Mouse (Mus musculus) midbrain, embryonic 11.5 days (tissue): Measurements from ENCODE around the gene Cdk5rap2. TPM values are rescaled to one million over a fixed set of nuclear protein-coding genes. Genes with fewer than 3 reads are reported as not detected.

ENCODE experiments used
- ATAC-seq: fragments of 200-750 bp; cut with Nextera tagmentation; 2 replicates; pipeline ENCODE4 v1.8.0; 2017; ENCODE audit warnings: moderate TSS enrichment, moderate library complexity; ENCODE audit not compliant: low FRiP score
- DNase-seq: peaks from one replicate; pipeline ENCODE4 v3.0.0; 2015; ENCODE audit warnings: low spot score; ENCODE audit errors: missing footprints
- H3K27ac ChIP-seq: fragments of 300-500 bp; sonication (generic); 2 replicates; pipeline ENCODE4 v1.5.1; 2014; ENCODE audit warnings: low read depth, low read length
- H3K27me3 ChIP-seq: fragments of 300-500 bp; sonication (generic); 2 replicates; pipeline ENCODE4 v1.6.1; 2014; ENCODE audit warnings: mild to moderate bottlenecking, low read length, moderate library complexity, mixed read lengths; ENCODE audit not compliant: control insufficient read depth, insufficient read depth
- H3K36me3 ChIP-seq: fragments of 300-500 bp; sonication (generic); 2 replicates; pipeline ENCODE4 v1.6.1; 2014; ENCODE audit warnings: mild to moderate bottlenecking, low read length, moderate library complexity, mixed read lengths; ENCODE audit not compliant: control insufficient read depth, insufficient read depth
- H3K4me1 ChIP-seq: fragments of 300-500 bp; sonication (generic); 2 replicates; pipeline ENCODE4 v1.6.1; 2014; ENCODE audit warnings: low read length; ENCODE audit not compliant: control insufficient read depth, insufficient read depth
- H3K4me2 ChIP-seq: fragments of 300-500 bp; sonication (generic); 2 replicates; pipeline ENCODE4 v1.6.1; 2014; ENCODE audit warnings: mild to moderate bottlenecking, moderate library complexity
- H3K4me3 ChIP-seq: fragments of 300-500 bp; sonication (generic); 2 replicates; pipeline ENCODE4 v1.5.1; 2014; ENCODE audit warnings: low read depth, low read length
- H3K9ac ChIP-seq: fragments of 300-500 bp; sonication (generic); 2 replicates; pipeline ENCODE4 v1.6.1; 2014; ENCODE audit warnings: low read length
- H3K9me3 ChIP-seq: fragments of 300-500 bp; sonication (generic); 2 replicates; pipeline ENCODE4 v1.6.1; 2016; ENCODE audit warnings: low read length; ENCODE audit not compliant: control insufficient read depth
- WGBS: fragments of 180-500 bp; shearing (Covaris S2); extraction: QIAGEN DNeasy Blood & Tissue Kit; methylation state at CpG from one replicate; pipeline ENCODE4 v1.1.7; 2014; 5-methylcytosine and 5-hydroxymethylcytosine counted together
- polyA plus RNA-seq: library from polyadenylated mRNA; unstranded; fragments of >200 nt; fragmentation: Nextera tagmentation; extraction: Ambion mirVana; gene quantifications from 2 replicates; pipeline ENCODE4 v1.2.1, GENCODE M21; 2014

The Cdk5rap2 gene
- polyA plus RNA-seq, 1 experiment from 2014 or later = 19.1 TPM

GRCm38 (mm10) chr4:70262850-70263249 lies 147.4 kb downstream of the Cdk5rap2 start:
- no peak for DNase-seq
- Histone ChIP-seq H3K9ac (no peak overlapping the region), H3K27ac (no peak overlapping the region), H3K4me2 (no peak overlapping the region), H3K9me3 (no peaks in the 10 kb centered on the region), H3K4me1 (no peaks in the 10 kb centered on the region), H3K4me3 (no peak overlapping the region), H3K36me3 (peaks cover 10% of the 10 kb centered on the region; the same call in 1 of the 2 replicates), H3K27me3 (no peaks in the 10 kb centered on the region)
- no peak for ATAC-seq
- WGBS = 85% methylated on average over 5 of the region's 5 CpGs

GRCm38 (mm10) chr4:70261315-70261714 lies 148.9 kb downstream of the Cdk5rap2 start:
- peaks cover 5% of the 10 kb centered on the region; the same call in 1 of the 2 replicates for H3K36me3 ChIP-seq
- H3K4me2 ChIP-seq = no peak overlapping the region
- no peak overlapping the region for H3K9ac ChIP-seq
- no peaks in the 10 kb centered on the region for H3K4me1 ChIP-seq
- no peak overlapping the region for H3K27ac ChIP-seq
- H3K4me3 ChIP-seq = no peak overlapping the region
- DNase-seq = no peak
- ATAC-seq = no peak
- 86% methylated on average over 5 of the region's 5 CpGs for WGBS
- H3K27me3 ChIP-seq = no peaks in the 10 kb centered on the region
- no peaks in the 10 kb centered on the region for H3K9me3 ChIP-seq

DNA sequence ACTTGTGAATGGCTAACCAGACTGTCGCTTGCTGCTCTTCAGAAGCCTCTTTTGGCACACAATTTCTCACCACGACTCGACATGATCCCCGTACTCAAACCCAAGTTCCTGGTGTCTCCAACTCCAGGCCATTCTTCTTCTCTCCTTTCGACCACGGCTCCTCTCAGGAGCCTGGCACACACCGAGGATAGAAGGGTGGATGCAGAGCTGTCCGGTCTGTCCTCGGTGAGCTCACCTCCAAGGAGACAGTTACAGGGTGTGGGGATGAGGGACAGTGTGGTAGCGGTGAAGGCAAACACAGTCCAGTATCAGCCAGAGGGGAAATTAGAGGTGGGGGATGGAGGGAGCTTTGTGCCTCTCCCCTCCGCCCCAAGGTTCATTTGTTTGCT lies 149.8 kb downstream of the Cdk5rap2 start:
- no peaks in the 10 kb centered on the region for H3K4me1 ChIP-seq
- no peak overlapping the region for H3K4me3 ChIP-seq
- DNase-seq (no peak), ATAC-seq (no peak)
- H3K27me3 ChIP-seq = no peaks in the 10 kb centered on the region
- WGBS = 92% methylated on average over 11 of the region's 11 CpGs
- no peak overlapping the region for H3K27ac ChIP-seq
- H3K4me2 ChIP-seq = no peak overlapping the region
- peaks cover 5% of the 10 kb centered on the region; the same call in 1 of the 2 replicates for H3K36me3 ChIP-seq
- H3K9ac ChIP-seq = no peak overlapping the region
- no peaks in the 10 kb centered on the region for H3K9me3 ChIP-seq

DNA sequence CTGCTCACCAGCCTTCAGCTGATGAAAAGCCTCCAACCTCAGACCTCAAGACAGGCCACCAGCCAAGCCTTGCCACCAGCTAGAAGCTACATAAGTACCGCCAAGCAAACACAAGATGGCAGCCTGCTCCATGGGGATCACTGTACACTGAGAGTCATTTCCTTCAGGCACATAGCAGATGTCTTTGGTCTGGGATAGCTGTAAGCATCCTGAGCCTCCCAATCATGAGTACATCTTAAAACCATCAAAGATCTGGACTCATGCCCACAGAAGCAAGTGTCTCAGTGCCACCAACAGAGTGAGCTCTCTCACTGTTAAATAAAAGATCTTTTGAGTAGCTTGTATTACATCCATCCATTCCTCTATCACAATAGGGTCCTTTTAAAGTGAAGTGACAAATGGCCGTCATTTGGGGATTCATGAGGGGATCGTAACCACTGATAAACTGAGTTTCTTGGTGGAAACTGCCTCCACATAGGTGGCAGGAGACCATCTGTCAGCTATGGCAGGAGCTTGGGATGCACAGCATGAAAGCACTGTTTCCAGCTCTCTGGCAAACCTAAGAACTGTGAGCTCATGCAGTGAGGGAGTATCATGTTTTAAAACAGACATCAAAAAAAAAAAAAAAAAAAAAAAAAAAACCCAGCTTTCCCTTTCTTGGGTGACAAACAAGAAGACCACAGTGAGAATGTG lies 150.4 kb downstream of the Cdk5rap2 start:
- H3K9me3 ChIP-seq = no peaks in the 10 kb centered on the region
- no peak for ATAC-seq
- no peak overlapping the region for H3K9ac ChIP-seq
- no peak overlapping the region for H3K4me3 ChIP-seq
- no peak overlapping the region for H3K4me2 ChIP-seq
- 87% methylated on average over 3 of the region's 3 CpGs for WGBS
- no peaks in the 10 kb centered on the region for H3K4me1 ChIP-seq
- no peaks in the 10 kb centered on the region for H3K27me3 ChIP-seq
- no peak for DNase-seq
- H3K27ac ChIP-seq = no peak overlapping the region
- H3K36me3 ChIP-seq = peaks cover 5% of the 10 kb centered on the region; the same call in 1 of the 2 replicates

- ATAC-seq (no peak), DNase-seq (no peak)
- Histone ChIP-seq H3K4me1 (no peaks in the 10 kb centered on the region), H3K9me3 (no peaks in the 10 kb centered on the region), H3K9ac (no peak overlapping the region), H3K4me3 (no peak overlapping the region), H3K27me3 (no peaks in the 10 kb centered on the region), H3K27ac (no peak overlapping the region), H3K4me2 (no peak overlapping the region), H3K36me3 (0 out of 2 replicates have a peak, but pooled peaks cover 5% of the 10 kb centered on the region)
- WGBS = 71% methylated on average over 9 of the region's 9 CpGs
These were observed 151.4 kb downstream of the Cdk5rap2 start for GRCm38 (mm10) chr4:70258826-70259225.

DNA sequence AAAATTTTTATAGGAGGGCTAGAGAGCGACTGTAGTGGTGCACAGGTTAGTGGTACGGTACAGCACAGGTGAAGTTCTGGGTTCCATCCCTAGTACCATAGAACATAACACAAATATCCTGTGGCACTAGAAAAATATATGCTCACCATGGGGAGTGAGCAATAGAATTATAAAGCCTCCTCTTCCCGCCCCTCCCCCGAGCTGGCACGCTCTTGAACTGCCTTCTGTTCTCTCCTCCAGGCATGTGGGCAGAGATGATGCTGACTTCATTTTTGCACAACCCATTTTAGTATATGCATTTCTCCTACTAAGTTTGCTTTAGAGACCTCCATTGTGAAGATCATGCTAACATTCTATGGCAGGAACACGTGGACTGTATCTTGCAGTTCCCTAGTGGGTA lies 152.0 kb downstream of the Cdk5rap2 start:
- WGBS = 91% methylated on average over 6 of the region's 6 CpGs
- H3K4me3 ChIP-seq = no peak overlapping the region
- no peaks in the 10 kb centered on the region for H3K9me3 ChIP-seq
- H3K4me1 ChIP-seq = no peaks in the 10 kb centered on the region
- H3K9ac ChIP-seq = no peak overlapping the region
- H3K27me3 ChIP-seq = no peaks in the 10 kb centered on the region
- ATAC-seq (no peak; the same call in 1 of the 2 replicates), DNase-seq (no peak)
- H3K4me2 ChIP-seq = no peak overlapping the region
- 0 out of 2 replicates have a peak, but pooled peaks cover 5% of the 10 kb centered on the region for H3K36me3 ChIP-seq
- H3K27ac ChIP-seq = no peak overlapping the region

DNA sequence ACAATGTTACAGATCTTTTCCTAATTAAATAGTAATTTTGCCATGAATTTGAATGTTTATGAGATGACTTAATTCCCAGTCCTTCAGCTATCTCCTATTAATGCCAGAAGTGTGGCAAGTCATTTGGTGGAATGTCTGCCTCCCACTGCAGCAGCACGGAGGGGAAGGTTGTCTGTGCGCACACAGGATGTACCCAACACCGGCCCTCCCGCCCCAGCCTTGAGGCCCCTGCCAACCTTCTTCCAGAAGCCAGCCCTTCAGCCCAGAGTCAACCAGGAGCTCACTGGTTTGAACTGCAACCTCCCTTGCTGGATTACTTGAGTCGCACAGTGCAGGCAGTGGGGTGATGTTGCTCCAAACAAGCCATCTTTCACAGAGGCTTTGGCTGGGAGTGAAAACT lies 158.5 kb downstream of the Cdk5rap2 start:
- Histone ChIP-seq H3K27ac (no peak overlapping the region), H3K27me3 (no peaks in the 10 kb centered on the region), H3K4me2 (no peak overlapping the region), H3K9ac (no peak overlapping the region), H3K9me3 (no peaks in the 10 kb centered on the region), H3K4me1 (no peaks in the 10 kb centered on the region), H3K4me3 (no peak overlapping the region), H3K36me3 (peaks cover 11% of the 10 kb centered on the region; the same call in 1 of the 2 replicates)
- WGBS = 90% methylated on average over 5 of the region's 5 CpGs
- ATAC-seq (no peak), DNase-seq (no peak)

- DNase-seq = no peak
- Histone ChIP-seq H3K4me1 (no peaks in the 10 kb centered on the region), H3K4me3 (no peak overlapping the region), H3K9ac (no peak overlapping the region), H3K36me3 (peaks cover 10% of the 10 kb centered on the region; the same call in 1 of the 2 replicates), H3K27ac (no peak overlapping the region), H3K9me3 (no peaks in the 10 kb centered on the region), H3K4me2 (no peak overlapping the region), H3K27me3 (no peaks in the 10 kb centered on the region)
- WGBS = 86% methylated on average over 6 of the region's 6 CpGs
- no peak for ATAC-seq
These were observed 164.5 kb downstream of the Cdk5rap2 start for GRCm38 (mm10) chr4:70245706-70246105.

- WGBS = 57% methylated on average over 3 of the region's 3 CpGs
- Histone ChIP-seq H3K27ac (no peak overlapping the region), H3K36me3 (peaks cover 4% of the 10 kb centered on the region; the same call in 1 of the 2 replicates), H3K27me3 (no peaks in the 10 kb centered on the region), H3K4me2 (no peak overlapping the region), H3K9me3 (no peaks in the 10 kb centered on the region), H3K4me3 (no peak overlapping the region), H3K4me1 (no peaks in the 10 kb centered on the region), H3K9ac (no peak overlapping the region)
- no peak for ATAC-seq
- DNase-seq = no peak
These were observed 166.6 kb downstream of the Cdk5rap2 start for GRCm38 (mm10) chr4:70243561-70244120.
